Mouse (Mus musculus) kidney, postnatal 25 days (tissue): ENCODE results near the gene Mxd3.

Experiments
- DNase-seq, 2 experiments: peaks; one replicate each; pipeline ENCODE4 v3.0.0; 2021; ENCODE audit warnings: mixed read lengths in 2 of 2

Gene Mxd3

GRCm38 (mm10) chr13:55329683-55330566 lies at the start of gene Mxd3:
Gene Mxd3 (minus strand): TSS chr13:55329823.
- DNase-seq: peak; percentile 81 to 90

- peak; percentile 48 to 66 for DNase-seq
These were observed 49.4 kb upstream of the Mxd3 start for GRCm38 (mm10) chr13:55378907-55379580.

- peak in 1 of 2 experiments; percentile 27 for DNase-seq
These were observed 46.3 kb upstream of the Mxd3 start for GRCm38 (mm10) chr13:55375877-55376276.

GRCm38 (mm10) chr13:55374206-55374924 lies 44.7 kb upstream of the Mxd3 start:
- DNase-seq: no peak

GRCm38 (mm10) chr13:55371740-55372139 lies 42.1 kb upstream of the Mxd3 start:
- DNase-seq: no peak

GRCm38 (mm10) chr13:55371007-55371681 lies 41.5 kb upstream of the Mxd3 start:
- no peak for DNase-seq

- peak; percentile 80 to 88 for DNase-seq
These were observed 40.6 kb upstream of the Mxd3 start for GRCm38 (mm10) chr13:55370234-55370633.

- no peak for DNase-seq
These were observed 40.0 kb upstream of the Mxd3 start, which contains the start of gene Rgs14 for GRCm38 (mm10) chr13:55369531-55370114. Gene Rgs14 (plus strand): TSS chr13:55369732.

GRCm38 (mm10) chr13:55368401-55368800 lies 38.8 kb upstream of the Mxd3 start:
- peak in 1 of 2 experiments; percentile 33 for DNase-seq

GRCm38 (mm10) chr13:55362453-55363060 lies 32.9 kb upstream of the Mxd3 start, which contains the start of gene Lman2:
Gene Lman2 (minus strand): TSS chr13:55362783.
- DNase-seq: peak; percentile 97 to 100

- peak in 1 of 2 experiments; percentile 55 for DNase-seq
These were observed 32.4 kb upstream of the Mxd3 start for GRCm38 (mm10) chr13:55361974-55362452.

- DNase-seq: no peak
These were observed 31.5 kb upstream of the Mxd3 start for GRCm38 (mm10) chr13:55361145-55361544.

GRCm38 (mm10) chr13:55346745-55347144 lies 17.1 kb upstream of the Mxd3 start:
- DNase-seq: no peak

GRCm38 (mm10) chr13:55344286-55344685 lies 14.7 kb upstream of the Mxd3 start:
- DNase-seq: no peak

- no peak for DNase-seq
These were observed 12.8 kb upstream of the Mxd3 start for GRCm38 (mm10) chr13:55342469-55342868.

- no peak for DNase-seq
These were observed 9.6 kb upstream of the Mxd3 start for GRCm38 (mm10) chr13:55339259-55339658.

- DNase-seq: peak; percentile 31 to 55
These were observed 8.8 kb upstream of the Mxd3 start for GRCm38 (mm10) chr13:55338131-55339054.

- peak in 1 of 2 experiments; percentile 20 for DNase-seq
These were observed 7.8 kb upstream of the Mxd3 start for GRCm38 (mm10) chr13:55337341-55337975.

GRCm38 (mm10) chr13:55335701-55336100 lies 6.1 kb upstream of the Mxd3 start:
- no peak for DNase-seq

GRCm38 (mm10) chr13:55332331-55332730 lies 2.7 kb upstream of the Mxd3 start:
- DNase-seq: no peak
